Mouse (Mus musculus): ENCODE measurements around the gene Gm11172. TPM values are rescaled to one million over a fixed set of nuclear protein-coding genes. Genes with fewer than 3 reads are reported as not detected.

Gm11172 gene
- total RNA-seq (2022): not detected

GRCm38 (mm10) chr16:10812865-10813371 lies at the start of gene Gm11172:
Gene Gm11172 (plus strand): TSS chr16:10812915.
- no peak for DNase-seq

DNA sequence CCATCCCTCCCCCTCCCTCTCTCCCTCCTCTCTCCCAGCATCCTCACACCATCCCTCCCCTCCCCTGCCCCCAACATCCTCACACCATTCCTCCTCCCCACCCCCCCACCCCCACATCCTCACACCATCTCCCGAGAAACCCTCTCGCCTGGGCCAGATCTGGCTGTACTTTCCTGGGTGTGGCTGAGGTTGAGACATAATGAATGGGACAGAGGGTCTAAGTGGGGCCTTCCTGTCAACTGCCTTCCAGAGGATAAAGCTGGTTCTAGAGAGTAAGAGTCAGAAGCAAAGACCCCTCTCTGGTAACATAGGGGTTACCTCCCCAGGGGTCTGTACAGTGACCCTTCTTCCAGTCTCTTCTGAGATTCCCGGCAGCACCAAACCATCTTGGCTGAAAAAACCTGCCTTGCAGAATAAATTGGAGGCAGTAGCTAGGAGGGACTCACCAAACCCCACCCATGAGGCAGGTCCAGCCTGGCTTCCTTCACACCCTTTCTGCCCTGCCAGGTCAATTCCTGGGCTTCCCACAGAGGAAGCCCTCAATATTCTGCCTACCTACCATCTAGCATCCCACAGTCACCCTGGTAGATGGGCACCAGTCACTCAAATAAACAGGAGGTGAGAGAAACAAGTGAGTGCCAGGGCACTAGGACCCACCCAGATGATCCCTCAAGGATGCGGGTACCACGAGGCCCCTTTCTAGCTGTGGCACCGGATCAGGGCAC lies 49.0 kb upstream of the Gm11172 start:
- no peak for DNase-seq

GRCm38 (mm10) chr16:10764323-10764722 lies 48.4 kb upstream of the Gm11172 start:
- DNase-seq: no peak

- DNase-seq: no peak
These were observed 45.6 kb upstream of the Gm11172 start for GRCm38 (mm10) chr16:10767158-10767557.

DNA sequence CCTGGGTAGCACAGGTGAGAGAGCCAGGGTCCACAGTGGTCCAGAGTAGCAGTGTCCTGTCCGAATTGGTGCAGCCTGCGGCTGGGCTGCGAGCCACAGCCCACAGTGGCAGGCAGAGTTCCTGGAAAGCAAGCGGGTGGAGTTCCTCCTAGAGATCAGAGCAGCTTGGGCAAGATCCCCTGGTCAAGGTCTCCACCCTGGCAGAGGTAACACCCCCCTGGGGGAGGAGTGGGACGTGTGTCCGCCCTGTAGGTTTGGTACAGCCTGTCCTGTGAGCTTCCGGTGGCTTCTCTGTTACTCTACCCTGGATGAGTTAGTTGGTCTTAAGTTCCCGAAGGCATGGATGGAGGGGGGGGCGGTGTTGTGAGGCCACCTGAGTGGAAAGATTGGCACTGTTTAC lies 43.9 kb upstream of the Gm11172 start:
- DNase-seq: peak; percentile 80

- no peak for DNase-seq
These were observed 43.1 kb upstream of the Gm11172 start for GRCm38 (mm10) chr16:10769661-10770060.

- no peak for DNase-seq
These were observed 42.0 kb upstream of the Gm11172 start for GRCm38 (mm10) chr16:10770531-10771325.

GRCm38 (mm10) chr16:10771769-10772510 lies 40.8 kb upstream of the Gm11172 start:
- DNase-seq: peak; percentile 62

GRCm38 (mm10) chr16:10773543-10773942 lies 39.2 kb upstream of the Gm11172 start:
- no peak for DNase-seq

DNA sequence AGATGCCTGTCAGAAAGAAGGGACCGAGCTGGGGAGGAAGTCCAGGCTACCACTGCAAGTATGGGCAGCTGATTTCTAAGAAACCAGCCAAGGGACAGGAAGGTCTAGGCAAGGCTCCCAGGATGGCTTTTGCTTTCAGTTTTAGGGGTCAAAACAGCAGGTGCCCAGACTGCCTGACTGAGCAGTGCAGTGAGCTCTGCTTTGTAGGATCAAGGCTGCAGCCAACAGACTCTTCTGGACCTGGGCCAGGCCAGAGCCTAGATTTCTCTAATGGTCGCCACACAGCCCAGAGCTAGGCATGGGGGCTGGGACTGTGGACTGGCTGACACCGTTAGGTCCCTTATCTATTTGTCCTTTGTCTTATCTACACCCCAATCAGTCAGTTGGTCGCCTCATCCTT lies 38.0 kb upstream of the Gm11172 start:
- DNase-seq: no peak

DNA sequence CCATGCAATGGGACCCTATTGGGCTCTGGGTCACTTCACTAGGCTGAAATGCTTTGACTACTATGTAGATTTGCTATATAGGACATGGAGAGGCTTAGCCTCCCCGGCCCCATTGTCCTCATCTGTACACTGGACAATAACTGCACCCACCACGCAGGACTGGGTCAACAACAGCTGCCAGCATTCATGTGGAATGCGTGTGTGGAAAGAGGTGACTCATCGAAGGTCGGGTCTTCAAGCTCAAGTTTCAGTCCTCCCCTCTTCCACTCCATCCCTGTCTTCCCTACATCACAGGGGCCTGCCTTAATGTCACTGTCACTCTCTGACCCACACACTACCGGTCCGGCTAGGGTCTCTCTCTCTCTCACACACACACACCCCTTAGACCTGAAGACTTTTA lies 36.4 kb upstream of the Gm11172 start:
- DNase-seq: peak; percentile 69

GRCm38 (mm10) chr16:10777579-10778160 lies 35.0 kb upstream of the Gm11172 start:
- no peak for DNase-seq

DNA sequence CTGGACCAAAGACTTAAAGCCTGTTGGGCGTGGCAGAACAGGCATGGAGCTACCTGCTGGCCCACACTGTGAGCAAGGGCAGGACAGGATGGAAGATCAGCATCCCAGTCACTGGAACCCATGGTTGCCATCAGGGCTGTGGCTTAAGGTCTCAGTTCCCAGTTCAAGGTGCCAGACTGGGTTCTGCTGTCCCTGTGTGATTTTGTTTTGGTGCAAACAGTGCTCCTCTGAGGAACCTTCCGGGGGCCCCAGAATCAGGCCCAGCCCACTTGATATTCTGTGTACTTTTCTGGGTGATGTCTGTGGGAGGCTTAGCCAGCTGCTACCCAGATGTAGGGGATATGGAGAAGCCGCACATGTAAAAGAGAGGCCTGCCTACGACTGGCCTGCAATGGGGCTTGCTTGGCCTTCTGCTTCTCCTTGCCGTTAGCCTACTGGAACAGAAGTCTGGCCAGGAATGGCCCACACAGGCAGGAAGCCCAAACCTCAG lies 32.0 kb upstream of the Gm11172 start:
- DNase-seq: no peak

DNA sequence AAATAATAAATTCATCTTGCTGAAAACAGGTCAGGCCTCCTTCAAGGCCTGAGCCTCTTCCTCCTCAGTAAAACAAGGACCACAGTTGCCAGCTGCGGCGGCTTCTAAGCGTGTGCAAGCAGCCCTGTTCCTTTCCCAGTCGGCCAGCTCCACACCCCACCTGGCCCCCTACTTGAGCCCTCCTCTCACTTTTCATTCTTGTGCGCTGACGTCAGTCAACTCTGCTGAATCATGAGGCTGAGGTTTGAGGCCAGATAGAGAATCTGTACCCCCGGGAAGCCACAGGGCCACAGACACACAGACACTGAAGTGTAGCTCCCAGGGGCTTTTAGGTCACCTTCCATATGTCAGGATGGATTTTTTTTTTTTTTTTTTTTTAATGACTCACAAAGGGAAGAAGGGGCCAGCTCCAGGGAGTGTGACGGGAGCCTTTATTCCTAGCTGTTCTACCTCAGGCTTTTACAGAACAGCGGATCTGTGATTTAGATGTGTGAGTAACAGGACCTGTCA lies 30.8 kb upstream of the Gm11172 start:
- DNase-seq: no peak

DNA sequence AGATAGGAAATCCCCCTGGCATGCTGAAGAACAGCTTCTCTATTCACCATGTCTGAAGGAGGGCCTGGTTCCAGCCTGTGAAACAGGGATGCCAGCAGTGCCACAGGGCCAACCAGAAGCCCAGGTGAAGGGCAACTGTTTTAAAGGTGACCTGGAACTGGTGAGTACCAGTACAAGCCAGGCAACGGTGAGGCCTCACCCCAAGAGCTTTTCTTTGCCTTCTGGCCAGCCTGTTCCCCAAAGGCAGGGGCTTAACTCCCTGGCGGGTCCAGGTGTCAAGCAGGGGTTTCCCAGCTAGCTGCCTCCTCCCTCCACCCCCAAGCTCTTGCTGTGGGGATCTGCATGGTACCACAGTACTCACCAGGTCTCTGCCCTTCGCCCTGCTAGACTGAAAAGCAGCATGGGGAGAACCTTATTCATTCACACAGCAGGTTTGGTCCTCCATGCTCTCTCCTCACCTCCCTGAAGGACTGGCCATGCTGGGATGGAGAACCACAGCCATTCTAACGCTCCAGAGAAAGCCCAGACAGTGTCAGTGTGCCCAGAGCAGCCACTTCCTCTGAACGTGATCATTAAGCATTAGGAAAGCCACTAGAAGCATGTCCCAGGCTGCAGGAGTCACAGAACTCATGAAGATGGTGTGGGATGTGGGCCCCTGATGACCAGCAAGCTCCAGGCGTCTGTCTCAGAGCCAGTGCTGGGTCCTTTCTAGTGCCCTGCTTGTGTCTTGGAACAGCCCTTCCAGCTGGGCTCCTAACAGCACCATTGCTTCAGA lies 30.2 kb upstream of the Gm11172 start:
- DNase-seq: no peak

- no peak for DNase-seq
These were observed 29.6 kb upstream of the Gm11172 start for GRCm38 (mm10) chr16:10783152-10783434.

DNA sequence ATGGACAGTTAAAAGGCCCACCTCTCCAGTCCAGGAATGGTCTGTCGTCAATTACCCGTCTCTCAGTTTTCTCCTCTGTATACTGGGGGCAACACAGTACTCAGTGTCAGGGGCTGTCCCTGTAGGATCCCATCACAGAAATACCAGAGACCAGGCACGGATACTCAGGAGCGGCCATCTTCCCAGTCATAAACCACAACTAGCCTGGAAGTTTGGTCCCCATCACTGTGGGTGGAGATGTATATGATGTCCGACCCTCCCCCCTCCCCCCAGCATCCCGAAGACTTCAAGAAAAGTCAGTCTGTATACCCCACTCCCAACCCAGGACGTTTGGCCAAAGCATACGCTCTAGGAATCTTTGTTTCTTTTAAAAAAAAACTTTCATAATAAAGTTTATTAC lies 29.3 kb upstream of the Gm11172 start:
- no peak for DNase-seq

DNA sequence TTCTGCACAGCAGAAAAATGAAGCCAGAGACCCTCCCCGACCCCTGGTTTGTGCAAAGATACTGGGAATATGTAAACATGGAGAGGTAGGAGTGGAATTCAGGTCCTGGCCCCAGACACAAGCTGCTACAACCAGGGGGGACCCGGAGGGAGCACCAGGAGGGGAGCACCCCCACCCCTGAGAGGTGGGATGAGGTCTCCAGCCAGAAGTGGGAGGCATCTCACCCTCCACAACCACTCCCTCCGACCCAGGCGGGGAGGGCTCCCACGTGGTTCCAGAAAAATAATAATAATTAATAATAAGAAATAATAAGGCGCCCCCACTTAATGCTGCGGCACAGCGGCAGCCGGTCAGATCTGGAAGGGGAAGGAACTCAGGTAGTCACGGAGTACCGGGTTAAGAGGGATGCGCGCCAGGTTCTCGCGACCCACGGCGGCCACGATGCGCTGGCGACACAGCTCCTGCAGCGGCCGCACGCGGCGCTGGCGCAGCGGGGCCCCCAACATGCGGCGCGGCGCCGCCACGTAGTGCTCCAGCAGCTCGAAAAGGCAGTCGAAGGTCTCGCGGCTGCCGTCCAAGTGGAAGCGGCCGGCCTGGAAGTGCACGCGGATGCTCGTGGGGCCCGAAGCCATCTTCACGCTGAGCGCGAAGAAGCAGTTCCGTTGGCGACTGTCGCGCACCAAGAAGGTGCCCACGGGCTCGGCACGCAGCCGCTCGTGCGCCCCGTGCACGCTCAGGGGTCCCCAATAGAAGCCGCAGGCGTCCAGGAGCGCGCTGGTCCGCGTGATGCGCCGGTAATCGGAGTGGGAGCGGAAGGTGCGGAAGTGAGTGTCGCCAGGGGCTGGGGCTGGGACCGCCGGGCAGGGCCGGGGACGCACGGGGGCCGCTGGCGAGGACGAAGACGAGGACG lies 28.6 kb upstream of the Gm11172 start:
- DNase-seq: no peak

- peak; percentile 85 for DNase-seq
These were observed 27.8 kb upstream of the Gm11172 start for GRCm38 (mm10) chr16:10784793-10785370.

Measured in adrenal gland, adult 8-10 months (tissue).